Mouse (Mus musculus) lung, postnatal 0 days (tissue): ENCODE measurements at regions not wholly inside any gene's neighbourhood (a gene's known extent, or its start where the extent isn't known, plus 50 kb on each side); places are given as distances from the start of the nearest gene placed in this dataset.

Experiments used
- CTCF ChIP-seq: IDR thresholded peaks from 2 replicates; pipeline ENCODE4 v1.5.1; 2016; ENCODE audit warnings: antibody characterized with exemption, mild to moderate bottlenecking
- EP300 ChIP-seq: IDR thresholded peaks from 2 replicates; pipeline ENCODE4 v1.6.1; 2016; ENCODE audit warnings: antibody characterized with exemption, mild to moderate bottlenecking, control low read depth

DNA sequence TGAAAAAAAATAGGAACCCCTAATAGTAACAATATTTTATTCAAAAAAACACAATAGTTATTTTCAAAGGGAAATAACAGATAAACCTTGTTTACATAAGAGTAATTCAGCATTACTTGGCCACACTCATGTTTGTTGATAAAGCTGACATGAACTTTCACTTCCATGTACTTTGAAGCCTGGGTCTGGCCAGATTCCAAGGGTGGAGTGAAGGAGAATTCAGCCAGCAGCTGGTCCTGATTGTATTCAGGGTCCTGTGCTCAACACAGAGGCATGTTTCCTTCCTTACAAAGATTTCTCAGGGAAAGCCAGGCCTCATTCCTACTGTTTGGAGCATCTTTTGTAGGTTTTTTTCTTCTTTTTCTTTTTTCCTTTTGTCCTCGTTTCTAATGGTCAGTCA lies 162.4 kb upstream of the Meox2 start:
- TF ChIP-seq CTCF (no peak), EP300 (peak; percentile 90)
